Mouse (Mus musculus): ENCODE data around the gene Fbln1.

Fbln1 gene

GRCm38 (mm10) chr15:85206703-85207075, 940 bp downstream of the Fbln1 start:
- no peak for DNase-seq (ENCODE audit: low spot score in 2 of 2)

- DNase-seq (ENCODE audit: low spot score in 2 of 2) = no peak
Observed at GRCm38 (mm10) chr15:85207081-85207480, 1.3 kb downstream of the Fbln1 start.

- peak; percentile 18 to 25 for DNase-seq (ENCODE audit: low spot score in 2 of 2)
Observed at GRCm38 (mm10) chr15:85207763-85208162, 2.0 kb downstream of the Fbln1 start.

- DNase-seq (ENCODE audit: low spot score in 2 of 2) = no peak
Observed at GRCm38 (mm10) chr15:85208332-85208731, 2.6 kb downstream of the Fbln1 start.

GRCm38 (mm10) chr15:85209341-85209740, 3.6 kb downstream of the Fbln1 start:
- DNase-seq (ENCODE audit: low spot score in 2 of 2) = no peak

DNA sequence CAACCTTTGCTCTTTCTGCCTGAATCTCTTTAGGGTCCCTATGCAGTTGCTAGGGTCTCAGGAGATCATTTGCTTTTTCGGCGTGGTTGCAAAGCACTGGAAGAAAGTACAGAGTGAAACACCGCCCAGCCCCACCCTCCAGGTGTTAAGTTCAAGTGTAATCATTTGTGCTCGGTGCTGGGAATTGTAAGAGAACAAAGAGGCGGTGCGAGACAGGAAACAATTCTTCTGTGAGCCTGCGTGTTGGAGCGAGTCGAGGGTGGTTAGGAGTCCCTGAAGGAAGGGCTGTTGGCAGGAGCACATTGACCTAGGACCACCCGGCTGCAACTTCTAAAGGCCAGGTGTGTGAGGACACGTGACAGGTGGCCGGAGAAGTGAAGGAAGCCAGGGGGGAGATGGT, 4.9 kb downstream of the Fbln1 start:
- no peak for DNase-seq (ENCODE audit: low spot score in 2 of 2)

- DNase-seq (ENCODE audit: low spot score in 2 of 2) = no peak
Observed at GRCm38 (mm10) chr15:85211101-85211760, 5.5 kb downstream of the Fbln1 start.

DNA sequence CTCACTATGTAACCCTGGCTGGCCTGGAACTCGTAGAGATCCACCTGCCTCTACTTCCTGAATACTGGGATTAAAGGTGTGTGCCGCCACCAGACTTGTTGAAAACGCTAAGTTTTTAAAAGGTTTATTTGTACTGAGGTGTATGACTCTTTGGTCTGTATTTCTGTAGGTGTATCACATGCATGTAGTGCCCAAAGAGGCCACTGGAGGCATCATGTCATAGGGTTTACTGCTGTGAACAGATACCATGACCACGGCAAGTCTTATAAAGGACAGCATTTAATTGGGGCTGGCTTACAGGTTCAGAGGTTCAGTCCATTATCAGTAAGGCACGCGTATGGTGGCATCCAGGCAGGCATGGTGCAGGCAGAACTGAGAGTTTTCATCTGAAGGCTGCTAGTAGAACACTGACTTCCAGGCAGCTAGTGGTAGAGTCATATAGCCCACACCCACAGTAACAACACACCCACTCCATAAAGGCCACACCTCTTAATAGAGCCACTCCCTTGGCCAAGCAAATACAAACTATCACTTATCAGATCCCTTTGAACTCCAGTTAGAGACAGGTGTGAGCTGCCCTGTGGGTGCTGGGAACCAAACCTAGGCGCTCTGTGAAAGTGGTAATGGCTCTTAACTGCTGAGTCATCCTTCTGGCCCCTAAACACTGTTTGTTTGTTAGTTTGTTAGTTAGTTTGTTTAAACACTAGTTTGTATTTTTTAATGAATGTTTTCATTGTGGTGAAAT, 10.5 kb downstream of the Fbln1 start:
- DNase-seq (ENCODE audit: low spot score in 2 of 2) = no peak

GRCm38 (mm10) chr15:85218617-85219265, 13.0 kb downstream of the Fbln1 start:
- no peak for DNase-seq (ENCODE audit: low spot score in 2 of 2)

DNA sequence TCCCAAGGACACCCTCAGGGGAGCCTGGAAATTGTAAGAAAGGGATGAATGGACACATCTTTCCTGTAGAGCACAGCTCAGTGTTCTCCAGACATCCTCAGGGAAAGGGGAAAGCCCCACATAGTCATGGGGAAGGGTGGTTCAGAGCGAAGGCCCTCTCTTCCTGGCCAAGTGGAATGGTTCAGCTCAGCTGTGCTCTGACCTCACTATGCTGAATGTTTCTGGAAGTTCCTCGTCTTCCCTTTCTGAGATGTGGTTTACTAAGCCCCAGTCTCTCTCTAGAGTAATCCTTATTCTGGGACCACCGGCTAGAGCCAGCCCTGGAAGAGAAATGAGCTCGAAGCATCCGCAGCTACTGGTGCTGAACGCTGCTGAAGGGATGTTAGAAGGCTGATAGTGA, 14.6 kb downstream of the Fbln1 start:
- no peak for DNase-seq (ENCODE audit: low spot score in 2 of 2)

- DNase-seq (ENCODE audit: low spot score in 2 of 2) = no peak
Observed at GRCm38 (mm10) chr15:85221115-85221854, 15.5 kb downstream of the Fbln1 start.

GRCm38 (mm10) chr15:85225693-85226092, 19.9 kb downstream of the Fbln1 start:
- no peak for DNase-seq (ENCODE audit: low spot score in 2 of 2)

DNA sequence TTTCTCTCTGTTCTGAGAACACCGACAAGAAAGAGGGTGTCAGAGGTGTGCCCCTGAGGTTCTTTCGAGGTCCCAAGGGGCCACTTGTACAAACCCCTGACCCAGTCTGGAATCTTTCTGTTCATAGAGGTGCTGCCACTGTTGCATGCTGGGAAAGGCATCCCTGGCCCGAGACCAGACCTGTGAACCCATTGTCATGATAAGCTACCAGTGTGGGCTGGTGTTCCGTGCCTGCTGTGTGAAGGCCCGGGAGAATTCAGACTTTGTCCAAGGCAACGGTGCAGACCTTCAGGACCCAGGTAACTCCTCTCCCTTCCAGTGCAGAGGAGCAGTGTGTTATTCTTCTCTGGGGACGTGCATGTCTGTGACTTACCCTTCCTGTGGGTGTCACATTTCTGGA, 21.1 kb downstream of the Fbln1 start:
- DNase-seq (ENCODE audit: low spot score in 2 of 2) = no peak

- DNase-seq (ENCODE audit: low spot score in 2 of 2) = no peak
Observed at GRCm38 (mm10) chr15:85228568-85228967, 22.8 kb downstream of the Fbln1 start.

- no peak for DNase-seq (ENCODE audit: low spot score in 2 of 2)
Observed at GRCm38 (mm10) chr15:85229960-85230535, 24.3 kb downstream of the Fbln1 start.

DNA sequence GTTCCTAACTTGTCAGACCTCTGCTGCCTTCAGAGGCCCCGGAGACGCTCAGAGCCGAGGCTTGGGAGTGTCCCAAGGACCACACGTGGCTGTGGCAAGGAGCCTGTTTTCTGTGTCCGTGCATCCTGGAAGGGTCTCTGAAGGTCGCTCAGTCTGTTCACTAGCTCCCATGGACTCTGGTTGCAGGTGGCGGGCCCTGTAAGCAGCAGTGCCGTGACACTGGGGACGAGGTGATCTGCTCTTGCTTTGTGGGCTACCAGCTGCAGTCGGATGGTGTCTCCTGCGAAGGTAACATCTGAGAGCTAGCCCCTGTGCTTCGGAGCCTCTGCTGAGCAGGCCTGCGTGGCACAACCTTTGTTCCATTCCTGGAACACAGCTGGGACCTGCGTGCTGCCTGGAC, 24.9 kb downstream of the Fbln1 start:
- DNase-seq (ENCODE audit: low spot score in 2 of 2) = no peak

DNA sequence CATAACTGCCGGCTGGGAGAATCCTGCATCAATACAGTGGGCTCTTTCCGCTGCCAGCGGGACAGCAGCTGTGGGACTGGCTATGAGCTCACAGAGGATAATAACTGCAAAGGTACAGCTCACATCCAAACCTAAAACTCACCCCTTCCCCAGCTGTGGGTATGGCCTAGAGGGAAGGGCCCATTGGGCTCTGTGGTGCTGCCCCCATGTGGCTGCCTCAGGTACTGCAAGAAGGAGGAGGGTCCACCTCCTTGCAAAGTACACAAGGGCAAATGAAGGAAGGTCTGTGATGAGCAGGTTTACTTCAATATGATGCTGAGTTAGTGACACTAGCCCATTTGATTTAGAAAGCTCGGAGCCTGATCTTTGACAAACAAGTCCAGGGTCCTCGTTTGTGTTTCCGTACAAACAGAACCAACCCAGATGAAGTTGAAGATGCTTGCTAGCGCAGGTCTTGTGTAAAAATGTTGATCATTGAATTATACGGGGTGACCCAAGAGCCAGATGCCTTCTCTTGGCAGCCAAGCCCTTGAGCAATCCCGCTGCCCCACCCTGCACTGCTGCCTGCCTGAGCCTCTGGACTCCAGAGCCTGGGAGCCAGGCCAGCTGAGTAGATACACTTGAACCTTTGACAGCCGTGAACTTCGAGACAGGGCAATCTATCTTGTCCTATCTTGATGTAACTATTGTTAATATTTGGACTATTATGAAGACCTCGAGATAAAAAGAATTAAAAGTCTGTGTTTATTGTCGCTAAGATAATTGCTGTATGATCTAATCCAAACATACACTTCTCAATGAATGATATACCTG, 25.9 kb downstream of the Fbln1 start:
- no peak for DNase-seq (ENCODE audit: low spot score in 2 of 2)

DNA sequence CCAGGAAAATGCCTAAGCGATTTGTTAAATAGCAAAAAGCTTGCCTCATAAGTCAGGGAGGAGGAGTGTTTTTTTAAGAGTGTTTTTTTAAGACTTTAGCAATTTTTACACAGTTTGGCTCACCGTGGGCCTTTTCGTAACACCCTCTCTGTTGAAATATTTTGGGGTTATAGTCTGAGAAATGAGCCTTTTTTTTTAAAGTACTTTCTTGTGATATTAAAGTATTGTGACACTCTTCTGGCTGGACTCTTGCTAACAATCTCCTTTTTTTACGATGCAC, 26.4 kb downstream of the Fbln1 start:
- DNase-seq (ENCODE audit: low spot score in 2 of 2) = no peak

- no peak for DNase-seq (ENCODE audit: low spot score in 2 of 2)
Observed at GRCm38 (mm10) chr15:85232543-85233250, 26.9 kb downstream of the Fbln1 start.

DNA sequence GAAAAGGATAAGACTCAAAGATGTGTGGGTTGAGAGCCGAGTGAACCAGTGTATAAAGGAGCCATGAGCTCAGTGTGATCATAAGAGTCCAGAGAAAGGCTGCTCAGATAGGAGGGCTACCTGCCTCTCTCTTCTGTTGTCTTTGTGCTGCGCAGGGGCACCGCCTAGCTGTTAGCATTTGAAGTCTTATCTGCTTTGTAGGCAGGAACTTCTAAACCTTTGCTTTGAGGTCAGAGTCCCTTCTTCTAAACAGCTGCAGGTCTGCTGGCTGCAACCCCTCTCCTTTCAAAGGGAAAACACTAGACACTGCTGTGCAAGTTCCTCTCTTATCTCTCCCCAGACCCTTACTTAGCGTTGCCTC, 27.5 kb downstream of the Fbln1 start:
- DNase-seq (ENCODE audit: low spot score in 2 of 2) = no peak

GRCm38 (mm10) chr15:85233690-85234089, 27.9 kb downstream of the Fbln1 start:
- DNase-seq (ENCODE audit: low spot score in 2 of 2) = no peak

All from left cerebral cortex, adult 9 months (tissue).